Mouse (Mus musculus) CH12F3 (cell line): ENCODE measurements around the gene Pnp2.

Source experiments
- in situ Hi-C: fragments of 300-500 bp; cut with MboI; formaldehyde crosslinking; loops from 2 replicates; pipeline ENCODE4 v1.14.3; 2020; ENCODE audit warnings: low sequenced_read_pairs

The Pnp2 gene

GRCm38 (mm10) chr14:51007914-51008713 lies 52.3 kb downstream of the Pnp2 start:
- in situ Hi-C loops = no loop called here

DNA sequence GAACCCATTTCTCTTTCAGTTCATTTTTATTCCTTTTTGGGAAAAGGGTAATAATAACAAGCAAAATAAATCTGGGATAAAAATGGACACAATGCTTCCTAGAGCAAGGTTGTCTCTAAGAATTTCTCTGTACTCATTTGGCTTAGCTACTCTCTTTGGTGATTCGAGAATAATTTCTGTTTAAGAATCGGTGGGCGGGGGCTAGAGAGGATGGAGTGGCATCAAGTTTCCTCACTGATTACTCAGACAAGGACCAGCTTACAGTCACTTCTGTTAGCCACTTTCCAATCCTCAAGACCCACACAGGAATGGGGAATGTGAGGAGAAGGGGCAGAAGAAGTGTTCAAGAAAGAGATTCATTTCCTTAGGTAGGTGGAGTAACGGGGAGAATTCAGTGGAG lies 53.0 kb downstream of the Pnp2 start:
- in situ Hi-C loops = no loop called here

- in situ Hi-C loops = no loop called here
Observed at GRCm38 (mm10) chr14:51009572-51009971, 53.8 kb downstream of the Pnp2 start.
